Mouse (Mus musculus) liver, adult 2 months (tissue): ENCODE data around the gene Arhgap1. TPM values are rescaled to one million over a fixed set of nuclear protein-coding genes. Genes with fewer than 3 reads are reported as not detected.

Experiments
- DNase-seq: peaks from one replicate; pipeline ENCODE4 v3.0.0-alpha.2; 2011; ENCODE audit warnings: low read depth, low spot score; ENCODE audit errors: extremely low read depth
- H3K27ac ChIP-seq: fragments of 200-500 bp; replicated peaks from 2 replicates; pipeline ENCODE4 v1.5.1; 2012; ENCODE audit warnings: low read depth, mild to moderate bottlenecking, control low read depth, inconsistent platforms, low read length; ENCODE audit not compliant: insufficient read depth
- H3K27me3 ChIP-seq: fragments of 200-500 bp; 2 replicates; pipeline ENCODE4 v1.6.1; 2012; ENCODE audit warnings: mild to moderate bottlenecking, moderate library complexity, low read length, inconsistent platforms; ENCODE audit not compliant: control insufficient read depth, insufficient read depth
- H3K36me3 ChIP-seq: fragments of 200-500 bp; 2 replicates; pipeline ENCODE4 v1.6.1; 2012; ENCODE audit warnings: low read length, inconsistent platforms; ENCODE audit not compliant: control insufficient read depth, insufficient read depth
- H3K4me1 ChIP-seq: fragments of 200-500 bp; 2 replicates; pipeline ENCODE4 v1.6.1; 2011; ENCODE audit warnings: low read length; ENCODE audit not compliant: control insufficient read depth, insufficient read depth
- H3K4me3 ChIP-seq: fragments of 200-500 bp; 2 replicates; pipeline ENCODE4 v1.5.1; 2011; ENCODE audit warnings: low read depth, mild to moderate bottlenecking, control low read depth, low read length, moderate library complexity; ENCODE audit not compliant: insufficient read depth
- H3K79me2 ChIP-seq: fragments of 200-500 bp; 2 replicates; pipeline ENCODE4 v1.6.1; 2012; ENCODE audit warnings: inconsistent platforms, mild to moderate bottlenecking, low read length, moderate library complexity; ENCODE audit not compliant: control insufficient read depth, insufficient read depth
- H3K9ac ChIP-seq: fragments of 200-500 bp; 2 replicates; pipeline ENCODE4 v1.6.1; 2012; ENCODE audit warnings: low read depth, mild to moderate bottlenecking, control low read depth, inconsistent platforms, low read length
- CTCF ChIP-seq: fragments of 200-500 bp; IDR thresholded peaks from 2 replicates; pipeline ENCODE4 v1.5.1; 2011; ENCODE audit warnings: low read depth, low read length, control low read depth
- POLR2A ChIP-seq: fragments of 200-500 bp; IDR thresholded peaks from 2 replicates; pipeline ENCODE4 v1.6.1; 2011; ENCODE audit warnings: low read length, control low read depth; ENCODE audit not compliant: insufficient read depth; ENCODE audit errors: extremely low read depth
- WGBS: fragments of 180-500 bp; shearing (Covaris S2); methylation state at CpG from one replicate; pipeline ENCODE4 v1.1.7; 2018; 5-methylcytosine and 5-hydroxymethylcytosine counted together
- polyA plus RNA-seq: library from polyadenylated mRNA; depleted of rRNA; stranded (reverse); fragments of >200 nt; gene quantifications from 2 replicates; pipeline ENCODE4 v1.2.3, GENCODE M21; 2012; rRNA removed
- total RNA-seq: library from RNA; depleted of rRNA; stranded (reverse); fragments of >200 nt; gene quantifications from 2 replicates; pipeline ENCODE4 v1.2.3, GENCODE M21; 2014; rRNA removed

The Arhgap1 gene
- total and polyA plus RNA-seq, 2 experiments = 6.5 to 18.7 TPM

GRCm38 (mm10) chr2:91710272-91711234, 60.9 kb downstream of the Arhgap1 start, which contains the start of the genes Atg13 and Harbi1:
Atg13 (minus strand) TSS chr2:91710576.
Harbi1 (plus strand) TSS chr2:91710852.
- H3K79me2 ChIP-seq = peaks cover 14% of the 10 kb centered on the region; the same call in 1 of the 2 replicates
- peaks cover 8% of the 10 kb centered on the region for H3K4me1 ChIP-seq
- peak; percentile 83 for DNase-seq
- peak within 1 kb of the TSS; percentile 91 for H3K9ac ChIP-seq
- H3K36me3 ChIP-seq = peaks cover 5% of the 10 kb centered on the region; the same call in 1 of the 2 replicates
- TF ChIP-seq CTCF = no peak
- TF ChIP-seq POLR2A = peak; percentile 84
- H3K27me3 ChIP-seq = no peaks in the 10 kb centered on the region
- H3K27ac ChIP-seq = peak within 1 kb of the TSS; percentile 94
- WGBS = under 1% methylated on average over 66 of the region's 66 CpGs
- H3K4me3 ChIP-seq = peak within 1 kb of the TSS; percentile 76

DNA sequence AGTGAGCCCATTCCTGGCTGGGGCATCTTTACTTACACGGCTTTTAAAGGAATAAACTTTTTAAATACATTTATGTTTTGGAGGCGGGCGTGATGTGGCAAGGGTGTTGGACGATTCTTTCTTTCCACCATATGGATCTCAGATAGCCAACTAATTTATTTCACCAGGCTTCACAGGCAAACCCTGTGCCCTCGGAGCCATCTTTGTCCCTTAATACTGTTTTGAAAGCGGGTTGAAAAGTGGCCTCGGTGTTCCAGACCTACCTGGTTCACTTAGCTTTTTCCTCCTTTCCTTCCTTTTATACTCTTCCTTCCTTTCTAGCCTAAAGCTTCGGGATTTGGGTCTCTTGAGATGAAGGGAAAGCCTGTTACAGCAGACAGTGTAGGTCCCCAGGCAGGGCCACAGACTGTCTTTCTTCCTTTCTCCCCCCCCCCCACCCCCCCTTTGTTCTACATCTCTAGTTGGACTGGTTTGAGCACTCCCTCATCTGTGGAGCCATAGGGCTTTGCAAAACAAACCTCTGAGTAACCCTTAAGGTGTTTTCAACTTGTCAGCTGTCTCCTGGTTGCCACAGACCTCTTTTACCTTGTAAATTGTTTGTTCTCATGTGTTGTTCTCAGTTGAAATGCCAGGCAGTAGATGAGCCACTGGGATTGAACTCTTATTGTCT, 61.7 kb downstream of the Arhgap1 start:
- H3K27ac ChIP-seq = peak overlapping the region; percentile 94
- H3K36me3 ChIP-seq = no peaks in the 10 kb centered on the region; the same call in 1 of the 2 replicates
- H3K9ac ChIP-seq = peak overlapping the region; percentile 91
- WGBS = under 1% methylated on average over 8 of the region's 8 CpGs
- H3K79me2 ChIP-seq = peaks cover 14% of the 10 kb centered on the region; the same call in 1 of the 2 replicates
- peak; percentile 30 for DNase-seq
- no peaks in the 10 kb centered on the region for H3K27me3 ChIP-seq
- H3K4me3 ChIP-seq = peak overlapping the region; percentile 76
- TF ChIP-seq CTCF (no peak), POLR2A (no peak)
- H3K4me1 ChIP-seq = peaks cover 8% of the 10 kb centered on the region

DNA sequence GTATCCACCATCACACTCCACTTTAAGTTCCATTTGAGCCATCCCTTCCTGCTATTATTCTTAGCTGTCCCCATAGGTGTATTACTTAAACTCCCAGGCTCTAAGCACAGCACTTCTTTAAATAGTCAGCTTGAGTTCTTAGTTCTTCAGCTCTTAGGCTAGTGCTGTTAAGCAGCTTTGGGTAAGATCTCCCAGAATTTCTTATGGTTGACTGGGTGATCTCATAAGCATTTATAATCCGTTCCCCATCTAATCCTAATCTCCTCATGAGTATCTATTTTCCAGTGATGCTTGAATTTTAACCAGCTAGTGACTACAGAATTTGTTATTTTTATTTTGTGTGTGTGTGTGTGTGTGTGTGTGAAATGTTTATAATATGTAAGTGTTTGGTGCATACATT, 65.3 kb downstream of the Arhgap1 start:
- H3K4me1 ChIP-seq = peaks cover 7% of the 10 kb centered on the region; the same call in 1 of the 2 replicates
- no peaks in the 10 kb centered on the region for H3K27me3 ChIP-seq
- H3K4me3 ChIP-seq = no peak overlapping the region
- H3K79me2 ChIP-seq = peaks cover 8% of the 10 kb centered on the region; the same call in 1 of the 2 replicates
- 84% methylated on average over 1 of the region's 1 CpGs for WGBS
- H3K36me3 ChIP-seq = no peaks in the 10 kb centered on the region; the same call in 1 of the 2 replicates
- TF ChIP-seq POLR2A (no peak), CTCF (no peak)
- H3K9ac ChIP-seq = no peak overlapping the region
- H3K27ac ChIP-seq = no peak overlapping the region
- DNase-seq = no peak

DNA sequence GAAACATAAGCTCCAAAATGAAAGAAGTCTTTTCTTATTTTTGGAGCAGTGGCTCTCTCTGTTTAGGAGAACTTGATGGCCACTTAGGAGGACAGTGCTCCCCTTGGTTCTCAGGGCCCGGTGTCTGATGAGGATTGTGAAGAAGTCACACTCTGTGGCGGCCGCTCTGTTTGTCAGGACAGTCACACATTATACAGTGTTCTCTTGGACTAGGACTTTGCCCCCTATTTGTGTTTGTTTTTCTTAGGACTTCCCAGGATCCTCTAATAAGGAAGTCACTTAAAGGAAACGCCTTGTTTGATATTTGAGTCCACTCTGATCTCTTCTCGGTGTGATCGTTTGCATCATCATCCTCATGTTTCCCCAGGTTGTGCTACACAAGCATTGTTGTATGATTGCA, 68.6 kb downstream of the Arhgap1 start:
- TF ChIP-seq POLR2A (0 out of 2 replicates have a peak, but pooled peaks have one; percentile 18), CTCF (no peak)
- DNase-seq = peak; percentile 91
- Histone ChIP-seq H3K79me2 (no peaks in the 10 kb centered on the region; the same call in 1 of the 2 replicates), H3K27me3 (no peaks in the 10 kb centered on the region), H3K27ac (peak overlapping the region; percentile 75), H3K9ac (peak overlapping the region; percentile 39; the same call in 1 of the 2 replicates), H3K36me3 (peaks cover 2% of the 10 kb centered on the region), H3K4me3 (no peak overlapping the region), H3K4me1 (peaks cover 5% of the 10 kb centered on the region; the same call in 1 of the 2 replicates)
- WGBS = 27% methylated on average over 6 of the region's 6 CpGs

Other genes with a start within 250 kb of the Arhgap1 start
- 3.6 and 7.5 TPM in 2 replicates for gene 1110051M20Rik, start 205.2 kb upstream of the Arhgap1 start, total RNA-seq
- gene 1110051M20Rik, start 205.2 kb upstream of the Arhgap1 start, polyA plus RNA-seq = 1.7 and 2.8 TPM in 2 replicates
- 13.8 and 14.7 TPM in 2 replicates for gene Lrp4, start 192.3 kb upstream of the Arhgap1 start, total RNA-seq
- gene Lrp4, start 192.3 kb upstream of the Arhgap1 start, polyA plus RNA-seq = 5.1 and 6.0 TPM in 2 replicates
- gene Ckap5, start 123.1 kb upstream of the Arhgap1 start, total RNA-seq = 12.9 and 14.9 TPM in 2 replicates
- gene Ckap5, start 123.1 kb upstream of the Arhgap1 start, polyA plus RNA-seq = 1.9 TPM in 2 replicates
- 1,668 and 1,838 TPM in 2 replicates for gene F2, start 13.4 kb upstream of the Arhgap1 start, total RNA-seq
- gene F2, start 13.4 kb upstream of the Arhgap1 start, polyA plus RNA-seq = 2,018 and 2,057 TPM in 2 replicates
- gene Zfp408, start 69 bp upstream of the Arhgap1 start, total RNA-seq = 2.2 and 2.8 TPM in 2 replicates
- gene Zfp408, start 69 bp upstream of the Arhgap1 start, polyA plus RNA-seq = 3.8 and 6.6 TPM in 2 replicates
- gene Atg13, start 60.7 kb downstream of the Arhgap1 start, total RNA-seq = 10.3 and 14.8 TPM in 2 replicates
- gene Atg13, start 60.7 kb downstream of the Arhgap1 start, polyA plus RNA-seq = 27.5 and 33.6 TPM in 2 replicates
- 19.5 and 22.8 TPM in 2 replicates for gene Harbi1, start 61.0 kb downstream of the Arhgap1 start, total RNA-seq
- gene Harbi1, start 61.0 kb downstream of the Arhgap1 start, polyA plus RNA-seq = 5.0 and 6.6 TPM in 2 replicates
- gene Ambra1, start 80.3 kb downstream of the Arhgap1 start, total RNA-seq = 11.3 and 12.4 TPM in 2 replicates
- 10.4 and 11.0 TPM in 2 replicates for gene Ambra1, start 80.3 kb downstream of the Arhgap1 start, polyA plus RNA-seq